Mouse (Mus musculus) layer of hippocampus, postnatal 25 days (tissue): ENCODE results near the gene Ltk. TPM values are rescaled to one million over a fixed set of nuclear protein-coding genes. Genes with fewer than 3 reads are reported as not detected.

Experiments
- DNase-seq, 2 experiments: peaks; one replicate each; pipeline ENCODE4 v3.0.0; 2022; ENCODE audit warnings: mixed read lengths in 2 of 2, low spot score in 1 of 2; ENCODE audit errors: extremely low spot score in 1 of 2
- total RNA-seq, 2 experiments: library from RNA; stranded (reverse); gene quantifications; 2 replicates each; pipeline ENCODE4 v1.2.3; 2021

The Ltk gene
- total RNA-seq = 10 to 100 TPM; 10.5 to 12.9 TPM

- DNase-seq = no peak
These were observed at the start of gene Ltk for GRCm38 (mm10) chr2:119760251-119760650. Ltk (minus strand) TSS chr2:119760431.

DNA sequence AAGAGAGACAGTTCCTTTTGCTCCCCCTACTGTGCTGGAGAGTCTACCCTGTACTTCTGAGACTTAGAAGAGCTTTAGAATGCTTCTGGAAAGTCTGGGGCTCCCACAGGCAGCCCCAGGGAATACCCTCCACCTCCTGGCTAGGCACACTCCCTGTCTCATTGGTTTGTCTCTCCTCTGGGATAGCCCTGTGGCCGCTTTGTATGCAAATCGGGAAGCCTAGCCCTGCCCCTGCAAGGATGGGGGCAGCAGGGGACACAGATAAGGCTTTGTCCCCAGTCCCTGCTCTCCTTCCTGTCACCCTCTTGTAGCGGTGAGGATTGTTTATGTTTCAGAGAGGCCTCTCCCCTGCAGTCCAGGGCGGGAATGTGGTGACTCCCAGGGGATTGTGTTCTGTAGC lies 48.6 kb upstream of the Ltk start:
- DNase-seq = no peak

DNA sequence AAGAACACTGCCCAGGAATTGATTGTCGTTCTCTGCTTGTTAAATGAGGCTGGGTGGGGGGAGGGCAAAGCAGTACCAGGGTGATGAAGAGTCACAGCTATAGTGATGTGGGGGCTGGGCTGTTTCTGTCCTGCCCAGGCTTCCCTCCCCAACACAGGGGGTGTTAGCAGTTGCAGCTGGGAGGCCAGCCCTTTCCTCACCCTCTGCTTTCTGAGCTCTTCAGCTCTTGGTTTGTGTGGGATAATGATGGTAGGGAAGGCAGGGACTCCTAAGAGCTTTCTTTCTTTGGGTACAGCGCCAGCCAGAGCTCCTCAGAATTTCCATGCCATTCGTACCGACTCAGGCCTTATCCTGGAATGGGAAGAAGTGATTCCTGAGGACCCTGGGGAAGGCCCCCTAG lies 48.2 kb upstream of the Ltk start:
- DNase-seq = no peak

DNA sequence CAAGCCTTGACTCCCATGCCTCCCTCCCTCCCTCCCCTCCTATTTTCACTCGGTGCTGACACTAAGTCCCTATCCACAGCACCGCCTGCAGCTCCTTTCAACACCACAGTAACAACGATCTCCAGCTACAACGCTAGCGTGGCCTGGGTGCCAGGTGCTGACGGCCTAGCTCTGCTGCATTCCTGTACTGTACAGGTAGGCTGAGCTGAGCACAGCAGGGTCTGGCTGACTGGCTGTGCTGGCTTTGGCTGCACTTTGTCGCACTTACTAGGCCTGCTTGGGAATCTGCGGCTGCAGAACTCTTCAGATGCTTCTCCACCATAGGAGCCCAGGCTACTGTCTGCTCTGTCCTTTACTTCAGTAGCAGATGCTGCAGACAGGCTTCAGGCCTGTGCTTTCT lies 45.3 kb upstream of the Ltk start:
- no peak for DNase-seq

GRCm38 (mm10) chr2:119804776-119805175 lies 44.5 kb upstream of the Ltk start:
- DNase-seq = no peak

- no peak for DNase-seq
These were observed 44.0 kb upstream of the Ltk start for GRCm38 (mm10) chr2:119804275-119804628.

DNA sequence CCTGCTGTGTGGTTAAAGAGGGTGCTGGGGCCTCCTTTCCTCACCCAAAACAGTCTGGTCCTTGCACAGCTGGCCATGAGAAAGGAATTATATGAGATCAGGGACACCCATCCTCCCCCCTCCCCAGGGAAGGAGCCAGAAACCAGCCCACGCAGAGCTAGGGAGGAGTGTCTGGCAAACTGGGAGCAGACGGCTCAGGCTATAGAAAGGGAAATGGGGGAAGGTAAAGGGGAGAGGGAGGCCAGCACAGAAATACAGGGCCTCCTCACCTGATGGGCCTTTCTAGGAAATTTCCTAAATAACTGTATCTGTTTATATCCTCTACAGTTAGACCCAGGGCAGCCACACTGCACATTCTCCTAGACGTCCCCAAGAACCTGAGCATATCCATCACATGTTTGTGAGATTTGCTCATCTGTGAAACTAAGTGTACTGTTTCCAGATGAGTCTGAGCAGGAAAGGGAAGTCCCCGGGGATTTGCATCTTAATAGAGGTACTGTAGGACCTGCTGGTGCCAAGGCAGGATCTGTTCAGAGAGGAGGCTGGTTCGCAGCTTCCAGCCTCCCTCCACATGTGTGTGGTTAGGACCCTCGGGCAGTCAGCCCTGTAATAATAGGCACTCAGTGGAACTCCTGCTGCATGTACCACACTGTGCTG lies 43.5 kb upstream of the Ltk start:
- no peak for DNase-seq

- peak in 1 of 2 experiments; percentile 27 for DNase-seq
These were observed 42.8 kb upstream of the Ltk start for GRCm38 (mm10) chr2:119802767-119803617.

- DNase-seq = peak in 1 of 2 experiments; percentile 12
These were observed 40.9 kb upstream of the Ltk start for GRCm38 (mm10) chr2:119800876-119801846.

GRCm38 (mm10) chr2:119799961-119800550 lies 39.8 kb upstream of the Ltk start:
- no peak for DNase-seq

- peak in 1 of 2 experiments; percentile 19 for DNase-seq
These were observed 39.1 kb upstream of the Ltk start for GRCm38 (mm10) chr2:119799181-119799960.

- peak in 1 of 2 experiments; percentile 52 for DNase-seq
These were observed 38.2 kb upstream of the Ltk start for GRCm38 (mm10) chr2:119798246-119798927.

- no peak for DNase-seq
These were observed 37.1 kb upstream of the Ltk start, which contains the start of gene Tyro3 for GRCm38 (mm10) chr2:119797279-119797783. Tyro3 (plus strand) TSS chr2:119797733.

DNA sequence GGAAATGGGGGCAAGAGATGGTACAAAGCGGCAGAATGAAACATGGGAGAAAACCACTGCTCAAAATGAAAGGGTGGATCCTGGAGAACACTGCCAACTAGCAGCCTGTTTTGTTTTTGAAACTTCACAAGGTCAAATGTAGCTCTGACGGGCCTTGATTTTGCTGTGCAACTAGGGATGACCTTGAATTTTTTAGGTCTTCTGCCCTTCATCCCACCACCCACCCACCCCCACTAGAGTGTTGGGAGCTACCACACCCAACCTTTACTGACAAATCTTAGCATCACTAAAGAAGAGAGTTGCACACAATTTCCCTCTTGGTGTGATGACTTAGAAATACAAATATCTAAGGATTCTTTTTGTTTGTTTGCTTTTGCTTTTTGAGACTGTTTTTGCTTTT lies 29.8 kb upstream of the Ltk start:
- no peak for DNase-seq

- peak; percentile 81 to 83 for DNase-seq
These were observed 27.1 kb upstream of the Ltk start, which contains the start of gene Rpap1 for GRCm38 (mm10) chr2:119787206-119787883. Rpap1 (minus strand) TSS chr2:119787537.

DNA sequence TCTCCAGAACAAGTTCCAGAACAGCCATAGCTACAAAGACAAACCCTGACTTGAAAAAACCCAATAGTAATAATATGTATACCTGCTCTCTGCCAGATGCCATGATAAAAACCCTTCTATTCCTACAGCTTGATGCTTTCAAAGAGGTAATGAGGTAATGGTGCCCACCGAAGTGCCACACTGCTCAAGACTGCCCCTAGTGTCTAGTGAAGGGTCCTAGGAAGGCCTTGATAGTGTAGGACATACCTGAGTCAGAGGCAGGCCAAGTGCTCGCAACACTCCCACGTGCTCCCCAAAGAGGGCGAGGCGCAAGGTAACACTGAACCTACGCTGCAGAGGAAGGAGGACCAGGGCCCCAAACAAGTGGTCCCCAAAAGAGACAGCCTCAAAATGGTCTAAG lies 7.0 kb upstream of the Ltk start:
- no peak for DNase-seq

DNA sequence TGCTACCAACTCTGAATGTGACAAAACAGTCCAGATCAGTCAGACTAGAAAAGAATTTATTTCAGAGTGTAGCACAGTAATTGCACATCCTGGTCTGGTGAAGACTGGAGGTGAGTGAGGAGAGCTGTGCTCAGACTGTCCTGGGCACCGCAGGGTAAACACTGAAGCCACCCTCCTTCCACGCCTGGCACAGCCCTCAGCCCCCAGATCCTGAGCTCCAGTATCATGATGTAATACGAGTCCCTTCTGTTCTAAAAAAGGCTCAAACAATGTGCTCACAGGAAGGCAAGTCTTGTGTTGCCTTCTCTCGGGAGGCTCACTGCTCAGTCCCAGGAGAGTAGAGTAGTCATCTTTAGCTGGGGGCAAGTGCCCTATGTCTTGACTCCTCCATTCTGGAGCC lies 3.7 kb upstream of the Ltk start:
- no peak for DNase-seq

- no peak for DNase-seq
These were observed 2.0 kb upstream of the Ltk start for GRCm38 (mm10) chr2:119762276-119762675.
